Mouse (Mus musculus): ENCODE measurements around the gene Myd88. TPM values are rescaled to one million over a fixed set of nuclear protein-coding genes. Genes with fewer than 3 reads are reported as not detected.
"Not testable (repeated sequence)": the region's sequence is repeated elsewhere in the genome, so short reads cannot be mapped to it uniquely, and the experiment has no call there.

Gene Myd88
- 10 to 100 TPM; 75.2 to 83.3 TPM for polyA plus RNA-seq (2017; shearing (Covaris generic))

GRCm38 (mm10) chr9:119340909-119341816 lies at the start of gene Myd88:
TSS of gene Myd88 (minus strand) at chr9:119341411.
- peak; percentile 94 for ATAC-seq

GRCm38 (mm10) chr9:119390214-119390613 lies 49.0 kb upstream of the Myd88 start:
- ATAC-seq, result no peak

GRCm38 (mm10) chr9:119388956-119389355 lies 47.7 kb upstream of the Myd88 start:
- no peak for ATAC-seq

GRCm38 (mm10) chr9:119382603-119383002 lies 41.4 kb upstream of the Myd88 start:
- ATAC-seq, result no peak

GRCm38 (mm10) chr9:119378231-119378630 lies 37.0 kb upstream of the Myd88 start:
- no peak for ATAC-seq

GRCm38 (mm10) chr9:119375556-119375955 lies 34.3 kb upstream of the Myd88 start:
- no peak for ATAC-seq

DNA sequence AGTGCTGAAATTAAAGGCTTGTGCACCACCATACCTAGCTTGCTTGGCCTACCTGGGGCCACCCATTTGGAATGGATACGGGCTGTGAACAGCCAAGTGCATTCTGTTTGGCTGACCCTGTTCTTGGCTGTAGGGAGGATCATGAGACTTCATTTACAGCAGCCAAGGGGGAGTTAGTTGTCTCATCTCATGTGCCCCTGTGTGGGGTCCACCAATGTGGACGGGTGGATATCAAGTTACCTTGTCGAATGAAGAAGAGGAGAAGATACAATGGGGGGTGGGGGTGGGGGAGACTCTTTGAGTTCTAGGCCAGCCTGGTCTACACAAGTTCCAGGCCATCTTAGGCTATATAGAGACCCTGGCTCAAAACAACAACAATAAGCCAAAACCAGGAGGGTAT lies 33.8 kb upstream of the Myd88 start:
- no peak for ATAC-seq

DNA sequence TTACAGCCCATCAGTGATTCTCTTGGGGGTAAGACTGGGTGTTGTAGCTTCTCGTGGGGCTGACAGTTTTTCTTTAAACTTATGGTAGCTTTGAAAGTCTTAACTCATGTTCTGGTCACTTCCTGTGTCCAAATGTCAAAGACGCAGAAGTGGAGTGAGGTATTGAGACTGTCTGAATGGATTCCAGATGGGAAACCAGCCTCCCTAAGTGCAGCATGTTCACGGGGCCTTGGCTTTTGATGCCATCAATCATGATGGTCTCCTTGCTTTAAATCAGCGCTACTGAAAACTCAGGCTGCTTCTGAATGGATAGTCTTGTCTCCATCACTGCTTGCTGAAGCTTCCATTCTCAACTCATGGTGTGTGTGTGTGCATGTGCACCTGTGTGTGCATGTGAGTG lies 30.0 kb upstream of the Myd88 start:
- no peak for ATAC-seq

- ATAC-seq, result not testable (repeated sequence)
These were observed 29.6 kb upstream of the Myd88 start for GRCm38 (mm10) chr9:119370770-119371169.

GRCm38 (mm10) chr9:119368367-119368766 lies 27.2 kb upstream of the Myd88 start:
- no peak for ATAC-seq

DNA sequence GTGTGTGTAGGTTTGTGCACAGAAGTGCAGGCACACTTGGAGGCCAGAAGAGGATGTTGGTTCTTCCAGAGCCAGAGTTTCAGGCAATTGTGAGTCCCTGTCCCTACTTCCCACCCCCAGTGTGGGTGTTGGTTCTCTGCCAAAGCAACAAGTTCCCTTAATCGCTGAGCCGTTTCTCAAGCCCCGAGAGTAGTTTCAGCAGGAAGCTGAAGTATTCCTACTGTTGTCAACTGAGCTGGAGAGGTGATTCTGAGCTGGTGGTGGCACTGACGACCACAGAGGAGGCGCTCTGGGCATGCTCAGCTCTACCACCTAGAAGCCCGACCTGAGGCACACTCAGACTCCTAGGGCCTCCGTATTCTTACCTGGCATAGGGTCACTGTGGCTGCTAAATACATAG lies 24.1 kb upstream of the Myd88 start, which contains the start of gene Slc22a14:
Gene Slc22a14, minus strand, starts transcription at position 270 of the 400 bp plus-strand sequence.
- no peak for ATAC-seq

DNA sequence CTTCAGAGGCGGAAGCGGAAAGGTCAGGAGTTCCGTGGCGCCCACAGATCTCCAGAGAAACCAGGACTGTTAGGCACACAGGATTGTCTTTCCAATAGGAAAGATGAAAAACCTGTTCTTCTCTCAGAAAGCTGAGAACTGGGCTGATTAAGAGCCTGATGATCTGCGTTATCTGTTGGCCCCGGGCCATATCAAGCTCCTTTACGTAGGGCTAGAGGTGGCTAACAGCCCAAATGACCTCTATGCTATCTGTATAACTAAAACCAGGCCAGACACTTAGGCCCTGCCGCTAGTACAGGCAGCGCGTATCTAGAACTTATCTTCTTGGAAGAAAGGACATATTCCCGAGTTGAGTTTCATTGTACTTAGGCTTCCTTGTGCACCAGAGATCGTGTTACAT lies 22.0 kb upstream of the Myd88 start:
- ATAC-seq, result no peak

- ATAC-seq, result no peak
These were observed 20.2 kb upstream of the Myd88 start for GRCm38 (mm10) chr9:119361416-119361815.

- ATAC-seq, result no peak
These were observed 16.8 kb upstream of the Myd88 start for GRCm38 (mm10) chr9:119358058-119358429.

- ATAC-seq, result peak; percentile 44
These were observed 16.3 kb upstream of the Myd88 start, which contains the start of gene Xylb for GRCm38 (mm10) chr9:119357331-119358057. TSS of gene Xylb (plus strand) at chr9:119357381.

DNA sequence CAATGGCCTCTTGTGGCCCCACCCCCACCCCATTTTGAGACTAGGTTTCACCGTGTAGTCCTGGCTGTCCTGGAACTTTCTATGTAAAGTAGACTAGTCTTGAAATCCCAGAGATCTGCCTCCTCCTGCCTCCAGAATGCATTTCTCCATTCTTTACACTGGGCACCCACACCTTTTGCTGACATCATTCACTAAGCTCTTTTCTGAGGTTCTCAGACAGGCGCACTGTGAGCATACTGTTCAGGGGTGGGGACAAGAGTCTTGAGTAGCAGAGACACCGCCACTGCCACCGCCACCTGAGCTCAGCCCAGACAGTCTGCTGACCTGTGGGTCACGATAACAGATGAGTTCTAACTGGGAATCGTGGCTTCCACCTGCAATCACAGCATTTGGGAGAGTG lies 14.7 kb upstream of the Myd88 start:
- ATAC-seq, result no peak

DNA sequence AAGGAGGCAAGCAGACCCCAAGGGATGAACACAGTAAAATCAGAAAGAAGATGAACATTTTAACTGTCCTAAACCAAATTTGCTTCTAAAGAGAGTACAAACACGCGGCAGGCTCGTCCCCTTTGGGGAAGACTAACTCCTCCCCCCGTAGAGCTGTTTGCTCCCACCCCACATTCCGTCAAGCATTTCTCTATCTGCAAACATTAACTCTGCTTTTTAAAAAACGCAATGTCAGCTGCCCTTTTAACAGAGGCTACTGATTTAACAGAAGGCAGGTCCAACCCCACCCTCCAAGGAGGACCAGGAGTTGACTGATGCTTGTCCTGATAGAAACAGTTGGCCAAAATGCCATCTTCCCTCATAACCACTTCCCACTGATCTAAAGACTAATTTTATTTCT lies 12.7 kb upstream of the Myd88 start:
- ATAC-seq, result no peak

- peak; percentile 72 for ATAC-seq
These were observed 10.8 kb upstream of the Myd88 start for GRCm38 (mm10) chr9:119352060-119352459.

DNA sequence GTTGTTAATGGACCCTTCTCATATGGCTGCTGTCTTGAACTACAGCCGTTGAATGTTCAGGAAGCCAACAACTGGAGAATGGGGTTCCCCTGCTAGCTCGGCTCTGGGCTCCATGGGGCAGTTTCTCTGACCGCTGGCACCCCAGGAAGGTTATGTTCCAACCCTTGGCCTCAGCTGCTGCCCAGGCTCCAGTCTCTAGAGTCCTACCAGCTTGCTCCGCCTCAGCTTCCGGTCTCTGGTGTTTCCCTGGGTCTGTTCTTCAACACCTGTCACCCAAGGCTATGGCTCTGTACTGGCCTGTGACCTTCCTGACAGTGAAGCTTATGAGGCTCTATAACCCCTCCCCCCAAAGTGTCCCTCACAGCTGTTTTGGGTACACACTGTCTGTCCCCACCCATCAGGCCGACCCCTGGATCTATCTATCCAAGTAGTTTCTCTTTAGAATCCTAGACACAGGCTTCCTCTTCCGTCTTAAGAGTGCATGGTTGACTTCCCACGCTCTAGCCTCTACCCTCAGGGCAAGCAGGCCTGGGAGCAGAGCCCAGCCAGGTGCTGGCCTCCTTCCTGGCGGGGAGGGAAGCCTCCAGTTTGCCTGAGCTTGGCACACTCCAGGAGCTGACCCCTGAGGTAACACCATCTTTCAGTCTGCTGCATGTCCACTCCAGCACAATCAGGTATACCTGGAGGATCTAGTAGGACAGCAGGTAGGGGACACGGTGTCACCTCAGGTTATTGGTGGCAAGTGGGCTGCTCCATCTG lies 9.9 kb upstream of the Myd88 start:
- no peak for ATAC-seq

- ATAC-seq, result no peak
These were observed 9.3 kb upstream of the Myd88 start for GRCm38 (mm10) chr9:119350531-119350930.

DNA sequence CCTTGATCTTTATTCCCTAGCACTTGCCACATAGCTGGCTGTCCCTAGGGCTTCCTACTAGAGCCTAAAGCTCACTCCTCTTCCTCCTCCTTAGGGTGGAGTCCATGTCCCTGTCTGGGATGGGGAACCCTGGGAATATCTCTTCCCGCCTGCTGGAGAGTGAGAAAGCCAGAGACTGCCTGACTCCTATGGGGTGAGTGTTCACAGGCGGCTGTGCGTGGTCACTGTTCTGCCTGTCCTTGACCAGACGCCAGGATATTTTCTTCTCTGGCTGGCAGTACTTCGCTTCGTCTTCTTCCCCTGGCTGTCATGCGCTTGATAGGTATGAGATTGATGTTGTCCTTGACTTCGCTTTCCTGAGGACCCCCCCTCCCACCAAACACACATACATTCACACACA lies 5.2 kb upstream of the Myd88 start:
- no peak for ATAC-seq

DNA sequence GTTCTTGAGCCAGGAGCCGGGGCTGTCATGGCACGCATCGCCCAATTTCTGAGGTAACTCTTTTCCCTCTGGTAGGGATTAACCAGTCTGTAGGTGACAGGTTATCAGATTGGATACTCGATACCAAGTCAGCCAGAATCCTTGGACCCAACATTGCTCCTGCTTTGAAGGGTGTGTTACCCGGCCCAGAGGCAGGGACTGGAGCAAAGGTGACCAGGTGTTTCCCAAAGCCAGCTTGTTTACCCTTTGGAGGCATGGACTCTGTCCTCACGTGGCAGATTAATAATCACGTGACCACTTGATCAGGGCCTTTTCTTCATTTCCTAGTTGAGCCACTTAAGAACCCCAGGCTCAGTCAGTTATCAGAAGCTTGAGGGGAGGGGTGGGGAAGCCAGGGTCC lies 1.5 kb upstream of the Myd88 start:
- no peak for ATAC-seq

- no peak for ATAC-seq
These were observed 1.0 kb downstream of the Myd88 start for GRCm38 (mm10) chr9:119340212-119340580.
